Mouse (Mus musculus): Measurements from ENCODE around the gene As3mt.
"Not testable (repeated sequence)": the region's sequence is repeated elsewhere in the genome, so short reads cannot be mapped to it uniquely, and the experiment has no call there.

The As3mt gene

DNA sequence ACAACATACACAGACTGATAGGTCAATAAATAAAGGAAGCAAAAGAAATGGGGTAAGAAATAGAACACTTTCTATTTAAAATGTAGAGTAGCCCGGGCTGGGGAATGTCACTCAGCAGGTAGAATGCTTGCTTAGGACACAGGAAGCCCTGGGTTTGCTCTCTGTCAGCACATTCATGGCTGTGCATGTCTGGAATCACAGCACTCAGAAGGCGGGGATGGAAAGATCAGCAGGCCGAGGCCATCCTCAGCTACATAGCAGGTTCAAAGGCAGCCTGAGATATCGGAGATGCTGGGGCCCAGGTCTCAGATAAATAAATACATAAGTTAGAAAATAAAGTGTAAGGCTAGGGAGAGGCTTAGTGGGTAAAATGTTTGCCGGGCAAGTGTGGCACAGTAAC, 45.0 kb downstream of the As3mt start:
- no peak for DNase-seq (ENCODE audit: low spot score)

DNA sequence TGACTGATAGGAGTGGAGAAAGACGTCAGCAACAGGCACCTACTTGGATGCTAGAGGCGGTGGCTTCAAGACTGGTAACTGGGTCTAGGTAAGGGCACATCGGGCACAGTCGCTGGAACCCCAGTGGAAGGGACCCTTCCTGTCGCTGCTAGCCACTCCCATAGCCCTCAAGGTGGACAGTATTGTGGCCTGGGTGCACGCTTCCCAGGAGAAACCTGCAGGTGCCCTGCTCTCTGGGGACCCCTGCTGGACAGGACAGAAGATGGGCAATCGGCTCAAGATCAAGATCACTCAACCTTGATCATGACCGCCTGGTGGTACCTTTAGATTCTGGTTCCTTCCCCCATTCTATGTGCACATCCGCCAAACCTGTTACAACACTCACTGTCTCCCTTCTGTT, 47.8 kb downstream of the As3mt start:
- DNase-seq (ENCODE audit: low spot score), result peak; percentile 42

DNA sequence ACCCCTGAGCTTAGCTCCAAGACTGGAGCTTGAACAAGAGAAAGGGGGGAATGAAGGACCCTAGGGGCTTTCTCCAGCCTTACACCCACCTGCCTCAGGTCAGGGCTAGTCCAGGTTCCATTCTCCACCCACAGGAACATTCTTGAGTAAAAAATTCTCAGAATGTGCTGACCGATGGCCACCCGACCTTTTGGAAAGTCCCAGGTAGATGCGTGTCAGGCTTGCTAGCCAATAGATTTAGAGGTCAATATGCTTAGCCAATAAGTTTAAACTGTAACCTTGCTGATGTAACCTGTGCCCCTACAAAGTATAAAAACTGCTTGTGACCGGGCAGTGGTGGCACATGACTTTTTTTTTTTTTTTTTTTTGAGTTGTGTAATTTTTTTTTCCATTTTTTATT, 49.0 kb downstream of the As3mt start:
- no peak for DNase-seq (ENCODE audit: low spot score)

DNA sequence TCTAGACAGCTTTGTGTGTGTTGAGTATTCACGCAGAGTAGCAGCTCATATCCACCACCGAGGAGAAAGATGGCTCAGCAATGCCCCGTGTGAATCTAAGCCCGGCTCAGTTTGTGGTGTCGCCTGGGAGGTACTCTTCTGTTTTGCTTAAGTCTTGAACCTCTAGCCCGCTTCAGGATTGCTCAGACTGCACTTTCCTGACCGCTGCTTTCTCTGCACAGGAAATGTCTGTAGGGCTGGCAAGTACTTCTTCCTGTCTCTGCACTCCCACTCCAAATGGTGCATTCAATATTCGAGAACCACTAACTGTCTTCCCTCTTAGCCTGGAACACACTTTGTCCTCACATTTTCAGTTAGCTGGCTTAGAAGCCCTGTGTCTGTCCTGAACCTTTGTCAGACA, 51.8 kb downstream of the As3mt start:
- no peak for DNase-seq (ENCODE audit: low spot score)

DNA sequence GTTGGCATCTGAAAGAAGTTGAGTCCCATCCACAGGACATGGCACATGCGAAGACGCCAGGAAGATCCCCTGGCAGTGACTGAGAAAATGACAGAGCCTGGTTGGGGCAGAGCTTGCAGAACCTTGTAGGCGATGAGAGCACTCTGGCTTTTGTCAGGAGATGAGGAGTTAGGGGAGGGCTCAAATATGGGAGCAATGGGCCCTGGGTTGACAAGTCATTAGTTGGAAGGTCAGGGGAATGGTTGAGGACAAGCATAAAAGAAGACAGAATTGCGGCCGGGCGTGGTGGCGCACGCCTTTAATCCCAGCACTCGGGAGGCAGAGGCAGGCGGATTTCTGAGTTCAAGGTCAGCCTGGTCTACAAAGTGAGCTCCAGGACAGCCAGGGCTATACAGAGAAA, 52.7 kb downstream of the As3mt start:
- DNase-seq (ENCODE audit: low spot score), result not testable (repeated sequence)

DNA sequence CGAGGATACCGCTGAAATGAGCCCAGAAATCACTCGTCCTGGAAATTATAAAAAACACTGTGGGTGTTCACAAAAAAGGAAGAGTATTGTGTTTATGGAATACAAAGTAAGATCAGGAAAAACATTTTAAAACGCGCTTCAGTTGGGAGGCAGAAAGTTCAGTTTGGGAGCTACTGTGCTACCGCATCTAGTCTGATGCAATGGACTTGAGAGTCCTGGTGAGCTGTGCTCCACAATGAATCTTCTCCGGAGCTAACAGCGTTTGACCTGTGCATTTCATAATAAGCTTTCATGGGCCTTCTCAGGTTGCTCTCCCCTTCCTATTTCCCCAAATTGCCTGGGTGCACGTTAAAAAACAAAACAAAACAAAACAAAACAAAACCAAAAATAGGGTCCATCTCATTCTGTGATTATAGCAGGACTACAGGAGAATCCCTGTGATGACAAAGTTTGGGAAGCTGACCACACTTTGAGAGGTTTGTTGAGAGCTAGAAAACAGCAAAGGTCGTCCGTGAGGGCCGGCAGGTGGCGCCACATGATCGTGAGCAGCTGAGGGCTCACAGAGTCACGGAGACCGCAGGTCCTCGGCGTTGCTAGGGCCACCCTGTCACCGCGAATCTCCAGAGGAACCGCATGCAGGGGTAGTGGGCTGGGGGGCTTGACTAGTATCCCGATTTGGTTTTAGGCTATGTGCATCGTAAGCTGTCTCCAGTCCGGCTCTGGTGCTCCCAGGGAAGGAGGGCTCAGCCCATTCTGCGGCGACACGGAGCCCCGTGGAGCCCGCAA, 53.3 kb downstream of the As3mt start:
- DNase-seq (ENCODE audit: low spot score), result peak; percentile 84

DNA sequence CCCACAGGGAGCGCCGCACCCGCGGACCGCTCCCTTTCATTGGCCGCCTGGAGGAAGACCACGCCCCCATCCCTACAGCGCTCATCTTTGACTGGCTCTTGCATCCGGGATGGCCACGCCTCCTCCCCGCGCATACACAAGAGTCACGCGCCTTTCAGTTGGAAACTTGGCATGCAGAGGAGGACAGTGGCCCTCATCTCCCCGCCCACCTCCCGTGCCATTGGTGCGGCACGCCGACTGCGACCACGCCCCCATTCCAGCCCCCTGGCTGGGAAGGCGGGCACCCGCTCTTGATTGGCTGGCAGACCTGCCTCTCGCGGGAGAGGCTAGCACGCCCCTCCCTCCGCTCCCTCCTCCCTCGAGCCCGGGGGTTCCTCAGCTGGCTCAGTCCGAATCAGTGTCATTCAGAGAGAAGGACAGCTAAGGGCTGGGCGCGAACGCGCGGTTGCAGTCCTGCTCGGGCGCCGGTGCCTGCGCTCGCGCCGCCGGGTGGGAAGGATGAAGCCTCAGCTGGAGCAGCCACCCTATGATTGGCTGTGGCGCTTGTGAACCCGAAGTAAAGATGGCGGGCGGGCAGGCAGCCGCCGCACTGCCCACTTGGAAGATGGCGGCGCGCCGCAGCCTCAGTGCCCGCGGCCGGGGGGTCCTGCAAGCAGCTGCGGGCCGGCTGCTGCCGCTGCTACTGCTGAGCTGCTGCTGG, 54.1 kb downstream of the As3mt start, which contains the start of gene Cnnm2:
TSS of gene Cnnm2 (plus strand) at position 350 of the 700 bp plus-strand sequence.
- DNase-seq (ENCODE audit: low spot score), result peak; percentile 100

DNA sequence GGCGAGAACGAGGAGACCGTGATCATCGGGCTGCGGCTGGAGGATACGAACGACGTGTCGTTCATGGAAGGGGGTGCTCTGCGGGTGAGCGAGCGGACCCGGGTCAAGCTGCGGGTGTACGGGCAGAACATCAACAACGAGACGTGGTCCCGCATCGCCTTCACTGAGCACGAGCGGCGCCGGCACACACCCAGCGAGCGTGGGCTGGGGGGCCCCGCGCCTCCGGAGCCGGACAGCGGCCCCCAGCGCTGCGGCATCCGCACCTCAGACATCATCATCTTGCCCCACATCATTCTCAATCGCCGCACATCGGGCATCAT, 54.7 kb downstream of the As3mt start:
- DNase-seq (ENCODE audit: low spot score), result no peak

DNA sequence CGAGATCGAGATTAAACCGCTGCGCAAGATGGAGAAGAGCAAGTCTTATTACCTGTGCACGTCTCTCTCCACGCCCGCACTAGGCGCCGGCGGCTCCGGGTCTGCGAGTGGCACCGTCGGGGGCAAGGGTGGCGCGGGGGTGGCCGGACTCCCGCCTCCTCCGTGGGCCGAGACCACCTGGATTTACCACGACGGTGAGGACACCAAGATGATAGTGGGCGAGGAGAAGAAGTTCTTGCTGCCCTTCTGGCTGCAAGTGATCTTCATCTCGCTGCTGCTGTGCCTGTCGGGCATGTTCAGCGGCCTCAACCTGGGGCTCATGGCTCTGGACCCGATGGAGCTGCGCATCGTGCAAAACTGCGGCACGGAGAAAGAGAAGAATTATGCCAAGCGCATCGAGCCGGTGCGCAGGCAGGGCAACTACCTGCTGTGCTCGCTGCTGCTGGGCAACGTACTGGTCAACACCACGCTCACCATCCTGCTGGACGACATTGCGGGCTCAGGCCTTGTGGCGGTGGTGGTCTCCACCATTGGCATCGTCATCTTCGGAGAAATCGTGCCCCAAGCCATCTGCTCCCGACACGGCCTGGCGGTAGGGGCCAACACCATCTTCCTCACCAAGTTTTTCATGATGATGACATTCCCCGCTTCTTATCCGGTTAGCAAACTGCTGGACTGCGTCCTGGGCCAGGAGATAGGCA, 55.2 kb downstream of the As3mt start:
- peak; percentile 34 for DNase-seq (ENCODE audit: low spot score)

DNA sequence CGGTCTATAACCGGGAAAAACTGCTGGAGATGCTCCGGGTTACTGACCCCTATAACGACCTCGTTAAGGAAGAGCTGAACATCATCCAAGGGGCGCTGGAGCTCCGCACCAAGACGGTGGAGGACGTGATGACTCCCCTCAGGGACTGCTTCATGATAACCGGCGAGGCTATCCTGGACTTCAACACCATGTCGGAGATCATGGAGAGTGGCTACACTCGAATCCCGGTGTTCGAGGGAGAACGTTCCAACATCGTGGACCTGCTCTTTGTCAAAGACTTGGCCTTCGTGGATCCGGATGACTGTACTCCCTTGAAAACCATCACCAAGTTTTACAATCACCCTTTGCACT, 55.7 kb downstream of the As3mt start:
- no peak for DNase-seq (ENCODE audit: low spot score)

DNA sequence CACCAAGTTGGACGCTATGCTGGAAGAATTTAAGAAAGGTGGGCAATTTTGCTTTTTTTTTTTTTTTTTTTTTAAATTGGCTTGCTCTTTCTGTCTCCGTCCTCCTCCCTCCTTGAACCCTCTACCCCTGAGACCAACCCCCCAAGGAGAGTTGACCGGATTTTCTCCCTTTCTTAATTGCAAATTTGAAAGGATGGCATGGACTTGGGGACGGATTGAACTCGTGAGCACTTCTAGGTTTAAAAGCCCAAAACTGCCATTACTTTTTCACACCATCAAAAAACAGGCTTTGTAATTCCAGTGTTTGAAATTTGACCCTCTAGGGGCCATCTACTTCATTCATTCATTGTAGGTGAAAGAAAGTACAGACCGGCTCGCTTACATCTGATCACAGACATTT, 56.1 kb downstream of the As3mt start:
- DNase-seq (ENCODE audit: low spot score), result no peak

DNA sequence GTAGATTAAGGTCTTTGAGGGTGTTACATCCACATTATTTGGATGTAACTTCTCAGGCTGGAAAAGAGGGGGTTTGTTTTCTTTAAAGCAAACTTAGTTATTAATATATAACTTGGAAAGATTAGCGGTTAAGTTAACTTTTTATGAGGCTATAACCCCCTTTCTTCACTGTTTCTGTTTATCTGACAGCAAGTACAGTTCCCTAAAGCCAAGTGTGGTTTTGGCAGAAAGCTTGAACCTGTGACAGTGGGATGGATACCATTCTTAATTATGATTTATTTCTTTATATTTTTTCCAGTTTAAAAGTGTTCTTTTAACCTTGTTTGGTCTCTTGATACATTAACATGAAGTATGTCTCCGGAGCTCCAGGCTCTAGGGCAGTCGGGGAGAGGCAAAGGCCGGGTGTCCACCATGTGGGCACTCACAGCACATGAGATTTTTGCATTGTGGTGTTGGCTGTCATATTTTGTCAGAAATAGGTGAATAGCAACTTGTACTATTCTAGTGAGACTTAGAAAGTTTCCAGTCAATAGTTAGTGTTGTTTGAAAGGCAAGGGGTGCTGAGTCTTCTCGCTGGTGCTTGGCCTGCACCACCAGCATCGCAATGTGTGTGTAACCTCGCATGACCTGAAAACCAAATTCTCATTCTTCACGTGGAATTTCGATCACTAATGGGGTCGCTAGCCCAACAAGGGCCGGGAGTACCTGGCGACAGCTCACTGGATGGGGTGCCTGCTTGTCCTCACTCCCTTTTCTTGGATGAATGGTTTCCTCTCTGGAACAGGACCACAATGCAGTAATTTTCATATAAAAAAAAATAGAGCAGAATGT, 56.9 kb downstream of the As3mt start:
- DNase-seq (ENCODE audit: low spot score), result no peak

DNA sequence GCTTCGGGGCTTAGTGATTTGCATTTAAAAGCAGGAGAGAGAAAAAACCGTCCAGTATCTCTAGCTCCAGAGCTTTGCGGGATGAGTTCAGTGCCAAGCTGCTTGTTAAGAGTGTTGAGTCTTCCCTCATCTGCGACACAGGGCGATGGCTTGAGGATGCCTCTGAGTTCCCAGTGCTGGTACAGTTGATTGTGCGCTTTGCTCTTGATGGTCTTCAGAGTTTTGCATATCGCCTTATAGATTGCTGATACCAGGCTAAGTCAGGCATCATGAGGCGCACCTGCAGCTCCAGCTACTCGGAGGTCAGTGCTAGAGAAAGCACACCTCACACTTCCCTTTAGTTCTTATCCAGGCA, 57.5 kb downstream of the As3mt start:
- DNase-seq (ENCODE audit: low spot score), result no peak

DNA sequence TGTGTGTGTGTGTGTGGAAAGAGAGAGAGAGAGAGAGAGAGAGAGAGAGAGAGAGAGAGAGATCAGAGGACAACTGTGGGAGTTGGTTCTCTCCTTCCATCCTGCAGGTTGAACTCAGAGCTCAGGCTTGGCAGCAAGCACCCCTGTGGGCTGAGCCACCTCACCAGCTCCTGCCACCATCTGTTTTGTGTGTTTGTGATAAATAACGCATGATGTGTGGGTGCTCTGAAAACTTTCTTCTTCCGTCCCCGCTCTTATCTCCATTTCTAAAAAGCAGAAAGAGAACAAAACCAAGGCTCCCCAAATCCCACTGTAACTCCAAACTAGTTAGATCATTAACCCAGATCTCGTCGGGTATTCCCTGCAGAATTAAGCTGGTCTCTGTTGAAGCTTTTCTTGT, 58.9 kb downstream of the As3mt start:
- no peak for DNase-seq (ENCODE audit: low spot score)

DNA sequence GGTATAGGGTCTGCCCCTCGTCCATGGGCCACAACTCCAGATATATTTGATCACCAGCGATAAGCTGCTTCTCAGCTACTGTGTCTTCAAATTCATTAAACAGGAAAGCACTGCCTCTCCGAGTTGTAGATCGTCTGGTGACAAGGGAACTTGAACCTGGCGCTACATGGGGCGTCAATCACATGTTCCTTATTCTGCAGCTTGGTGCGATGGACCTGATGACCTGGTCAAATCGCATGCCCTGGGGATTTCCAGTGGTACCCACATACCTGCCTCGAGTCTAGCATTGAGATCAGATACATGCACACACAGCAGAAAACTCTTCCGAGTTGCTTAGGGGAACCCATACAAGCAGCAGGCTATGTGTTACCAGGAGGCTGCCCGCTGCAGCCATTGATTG, 62.5 kb downstream of the As3mt start:
- DNase-seq (ENCODE audit: low spot score), result no peak

DNA sequence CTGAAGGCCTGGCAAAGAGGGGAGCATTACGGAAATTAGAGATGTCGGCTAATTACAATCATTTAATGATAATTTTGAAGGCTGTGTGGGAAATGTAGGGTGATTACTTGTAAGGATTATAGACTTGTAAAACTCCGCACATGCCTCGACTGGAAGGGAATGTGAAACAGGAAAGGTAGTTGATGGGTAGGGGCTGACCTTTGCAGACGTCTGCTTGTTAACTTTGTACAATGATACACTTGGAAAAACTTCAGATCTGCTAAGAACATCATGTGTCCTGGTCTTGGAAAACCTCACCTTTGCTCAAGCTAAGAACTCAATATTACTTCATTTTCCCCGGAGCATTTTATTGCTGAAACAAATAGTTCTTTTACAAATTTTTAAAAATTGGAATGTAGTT, 64.5 kb downstream of the As3mt start:
- DNase-seq (ENCODE audit: low spot score), result no peak

DNA sequence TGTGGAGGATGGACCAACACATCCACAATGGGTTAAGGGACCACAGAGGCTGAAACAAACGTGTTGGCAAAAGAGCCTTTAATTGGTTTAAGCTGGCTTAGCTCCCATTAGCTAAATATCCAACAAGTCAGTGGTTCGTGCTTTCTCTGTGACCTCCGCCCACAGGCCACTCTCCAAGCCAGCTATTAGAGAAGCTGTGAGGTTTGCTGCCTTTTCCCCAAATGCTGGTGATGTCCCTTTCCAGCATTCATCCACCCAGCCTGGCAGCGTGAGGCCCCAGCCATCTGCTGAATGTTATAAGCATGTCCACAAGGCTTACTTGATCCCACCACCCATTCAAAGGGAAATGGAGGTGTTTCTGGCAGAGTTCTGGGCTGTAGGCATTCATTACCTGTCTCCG, 69.1 kb downstream of the As3mt start:
- no peak for DNase-seq (ENCODE audit: low spot score)

DNA sequence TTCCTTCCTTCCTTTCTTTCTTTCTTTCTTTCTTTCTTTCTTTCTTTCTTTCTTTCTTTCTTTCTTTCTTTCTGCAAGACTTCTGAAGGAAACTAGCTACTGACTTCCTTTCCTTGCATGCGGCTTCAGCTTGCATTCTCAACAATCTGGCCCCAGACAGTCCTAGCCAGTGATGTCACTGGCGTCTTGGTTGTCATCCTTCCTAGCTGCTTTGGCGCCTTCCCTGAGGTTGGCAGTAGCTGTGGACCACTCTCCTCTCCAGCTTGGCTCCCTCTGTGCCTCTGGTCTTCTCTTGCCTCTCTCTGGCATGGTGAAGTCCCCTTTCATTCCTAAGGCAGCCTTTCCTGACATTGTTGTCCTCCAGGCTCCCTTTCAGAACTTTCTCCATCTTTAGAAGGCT, 69.6 kb downstream of the As3mt start:
- DNase-seq (ENCODE audit: low spot score), result no peak

DNA sequence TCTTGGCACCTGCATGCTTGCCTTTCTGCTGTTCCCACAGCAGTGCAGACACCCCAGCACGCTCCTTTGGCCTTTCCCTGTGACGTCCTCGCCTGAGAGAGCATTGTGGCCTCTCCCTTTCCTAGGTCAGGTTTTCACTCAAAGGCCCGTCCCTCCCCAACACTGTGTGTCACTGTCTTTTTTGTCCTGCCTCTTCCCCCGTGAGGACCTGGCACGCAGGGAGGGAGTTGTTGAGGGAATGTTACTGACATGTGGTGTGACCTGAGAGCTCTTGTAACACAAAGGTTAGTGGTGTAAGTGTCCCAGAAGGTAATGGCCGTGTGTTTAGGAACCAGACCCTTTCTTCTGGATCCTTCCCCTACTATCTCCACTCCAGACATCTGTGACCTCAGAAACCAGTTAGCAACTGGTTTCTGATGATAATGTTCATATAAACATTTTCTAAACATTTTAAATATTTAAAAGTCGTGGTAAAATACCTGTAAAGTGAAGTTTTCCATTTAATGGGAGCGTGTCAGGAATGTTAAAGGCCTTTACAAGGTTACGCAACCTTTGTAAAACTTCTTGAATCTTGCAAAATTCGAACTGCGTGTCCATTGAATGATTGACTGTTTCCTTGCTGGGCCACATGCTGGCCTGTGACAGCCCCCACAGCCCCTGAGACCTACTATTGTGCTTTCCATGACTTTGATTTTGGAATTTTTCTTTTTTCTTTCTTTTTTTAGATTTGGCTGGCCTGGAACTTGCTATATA, 70.8 kb downstream of the As3mt start:
- DNase-seq (ENCODE audit: low spot score), result no peak

DNA sequence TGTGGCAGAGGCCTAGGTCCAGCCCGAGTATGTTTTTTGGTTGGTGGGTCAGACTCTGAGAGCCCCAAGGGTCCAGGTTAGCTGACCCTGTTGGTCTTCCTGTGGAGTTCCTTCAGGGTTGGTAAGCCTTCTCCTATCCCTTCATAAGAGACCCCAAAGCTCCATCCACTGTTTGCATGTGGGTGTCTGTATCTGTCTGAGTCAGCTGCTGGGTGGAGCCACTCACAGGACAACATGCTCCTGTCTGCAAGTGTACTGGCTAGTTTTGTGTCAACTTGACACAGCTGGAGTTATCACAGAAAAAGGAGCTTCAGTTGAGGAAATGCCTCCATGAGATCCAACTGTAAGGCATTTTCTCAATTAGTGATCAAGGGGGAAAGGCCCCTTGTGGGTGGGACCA, 71.9 kb downstream of the As3mt start:
- DNase-seq (ENCODE audit: low spot score), result not testable (repeated sequence)

DNA sequence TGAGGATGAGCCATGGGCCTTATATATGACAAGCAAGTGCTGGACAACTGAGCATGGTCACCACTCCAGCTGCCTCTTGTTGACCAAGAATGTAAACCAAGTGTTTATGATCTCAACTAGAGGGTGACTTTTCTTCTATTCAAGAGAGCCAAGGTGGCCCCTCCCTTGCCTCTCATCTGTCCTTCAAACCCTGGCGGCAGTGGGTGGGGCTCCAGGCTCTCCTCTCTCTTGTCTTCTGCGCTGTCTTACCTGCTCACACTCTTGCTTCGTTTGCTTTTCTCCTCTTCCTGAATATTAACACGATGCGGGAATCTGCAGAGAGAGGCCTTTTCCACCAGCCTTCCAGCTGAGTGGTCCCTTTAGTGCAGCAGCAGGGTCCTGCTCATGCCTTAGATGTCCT, 76.8 kb downstream of the As3mt start:
- no peak for DNase-seq (ENCODE audit: low spot score)

DNA sequence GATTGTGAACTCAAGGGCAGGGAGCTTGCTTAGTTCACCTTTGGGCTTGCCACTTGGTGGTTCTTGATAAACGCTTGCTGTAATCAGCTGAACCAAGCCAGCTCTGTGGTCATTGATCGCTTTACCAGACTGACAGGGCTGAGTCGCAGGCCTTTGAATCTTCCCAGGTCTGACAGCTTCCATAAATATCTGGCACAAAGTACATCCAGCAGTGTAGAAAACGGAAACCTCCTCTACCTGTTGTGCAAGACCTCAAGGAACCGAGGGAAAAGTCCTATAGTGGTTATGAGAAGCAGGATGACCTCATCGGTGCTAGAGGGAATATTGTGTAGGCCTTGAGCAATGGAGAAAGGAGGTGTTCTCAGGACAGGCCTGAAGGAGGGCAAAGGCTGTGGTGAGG, 77.2 kb downstream of the As3mt start:
- DNase-seq (ENCODE audit: low spot score), result no peak

Measured in ovary, postnatal 36 days (tissue).